Mouse (Mus musculus): ENCODE results near the gene Parp8. TPM values are rescaled to one million over a fixed set of nuclear protein-coding genes. Genes with fewer than 3 reads are reported as not detected.

Gene Parp8
- polyA plus RNA-seq, 2 experiments, result 20.0 to 37.7 TPM

- no peak overlapping the region for H3K27ac ChIP-seq (replicated peaks; ENCODE audit: low read depth, low read length)
- 73% methylated on average over 7 of the region's 7 CpGs for WGBS
- no peaks in the 10 kb centered on the region for H3K9me3 ChIP-seq (ENCODE audit: control insufficient read depth, low read length)
- TF ChIP-seq POLR2A (IDR thresholded peaks at IDR 0.05; ENCODE audit: borderline replicate concordance, extremely low read depth, insufficient read depth, insufficient read length), result no peak
- no peaks in the 10 kb centered on the region for H3K4me1 ChIP-seq (ENCODE audit: control insufficient read depth, insufficient read depth, low read length)
- DNase-seq (ENCODE audit: low spot score) (no peak), ATAC-seq (ENCODE audit: low FRiP score, low read depth) (no peak)
- no peak overlapping the region for H3K4me2 ChIP-seq (replicated peaks; ENCODE audit: low read depth, low read length, severe bottlenecking)
- no peaks in the 10 kb centered on the region for H3K36me3 ChIP-seq (ENCODE audit: control insufficient read depth, insufficient read depth, low read length)
- H3K9ac ChIP-seq (ENCODE audit: low read depth, low read length, severe bottlenecking), result no peak overlapping the region
- no peak overlapping the region for H3K4me3 ChIP-seq (replicated peaks; ENCODE audit: low read length)
- no peaks in the 10 kb centered on the region for H3K27me3 ChIP-seq (ENCODE audit: control insufficient read depth, insufficient read depth, low read length)
Observed at GRCm38 (mm10) chr13:116988208-116988607, 37.1 kb downstream of the Parp8 start.

- no peak overlapping the region for H3K9ac ChIP-seq (ENCODE audit: low read depth, low read length, severe bottlenecking)
- ATAC-seq (ENCODE audit: low FRiP score, low read depth), result no peak
- no peak for DNase-seq (ENCODE audit: low spot score)
- H3K27ac ChIP-seq (replicated peaks; ENCODE audit: low read depth, low read length), result no peak overlapping the region
- no peaks in the 10 kb centered on the region for H3K4me1 ChIP-seq (ENCODE audit: control insufficient read depth, insufficient read depth, low read length)
- no peak overlapping the region for H3K4me3 ChIP-seq (replicated peaks; ENCODE audit: low read length)
- H3K4me2 ChIP-seq (replicated peaks; ENCODE audit: low read depth, low read length, severe bottlenecking), result no peak overlapping the region
- TF ChIP-seq POLR2A (IDR thresholded peaks at IDR 0.05; ENCODE audit: borderline replicate concordance, extremely low read depth, insufficient read depth, insufficient read length), result no peak
- WGBS, result 81% methylated on average over 3 of the region's 3 CpGs
- no peaks in the 10 kb centered on the region for H3K9me3 ChIP-seq (ENCODE audit: control insufficient read depth, low read length)
- H3K36me3 ChIP-seq (ENCODE audit: control insufficient read depth, insufficient read depth, low read length), result no peaks in the 10 kb centered on the region
- H3K27me3 ChIP-seq (ENCODE audit: control insufficient read depth, insufficient read depth, low read length), result no peaks in the 10 kb centered on the region
Observed at GRCm38 (mm10) chr13:116987284-116987683, 38.1 kb downstream of the Parp8 start.

- no peak for DNase-seq (ENCODE audit: low spot score)
Observed at GRCm38 (mm10) chr13:116986658-116987057, 38.7 kb downstream of the Parp8 start.

GRCm38 (mm10) chr13:116974081-116974860 lies 51.1 kb downstream of the Parp8 start:
- Histone ChIP-seq H3K27me3 (ENCODE audit: control insufficient read depth, insufficient read depth, low read length) (no peaks in the 10 kb centered on the region), H3K36me3 (ENCODE audit: control insufficient read depth, insufficient read depth, low read length) (no peaks in the 10 kb centered on the region), H3K9me3 (ENCODE audit: control insufficient read depth, low read length) (no peaks in the 10 kb centered on the region), H3K27ac (replicated peaks; ENCODE audit: low read depth, low read length) (0 out of 2 replicates have a peak overlapping the region, but pooled peaks have one; percentile 52), H3K4me2 (replicated peaks; ENCODE audit: low read depth, low read length, severe bottlenecking) (no peak overlapping the region), H3K9ac (ENCODE audit: low read depth, low read length, severe bottlenecking) (no peak overlapping the region), H3K4me1 (ENCODE audit: control insufficient read depth, insufficient read depth, low read length) (peaks cover 6% of the 10 kb centered on the region; the same call in 1 of the 2 replicates), H3K4me3 (replicated peaks; ENCODE audit: low read length) (no peak overlapping the region)
- TF ChIP-seq POLR2A (IDR thresholded peaks at IDR 0.05; ENCODE audit: borderline replicate concordance, extremely low read depth, insufficient read depth, insufficient read length), result no peak
- 56% methylated on average over 7 of the region's 7 CpGs for WGBS
- no peak for DNase-seq (ENCODE audit: low spot score)
- peak; percentile 45; the same call in 1 of the 2 replicates for ATAC-seq (ENCODE audit: low FRiP score, low read depth)

More at GRCm38 (mm10) chr13:116986658-116987057, 38.7 kb downstream of the Parp8 start:
- no peak overlapping the region for H3K27ac ChIP-seq (replicated peaks; ENCODE audit: low read depth, low read length)
- H3K9ac ChIP-seq (ENCODE audit: low read depth, low read length, severe bottlenecking), result no peak overlapping the region
- ATAC-seq (ENCODE audit: low FRiP score, low read depth), result no peak
- WGBS, result 94% methylated on average over 7 of the region's 7 CpGs
- H3K4me1 ChIP-seq (ENCODE audit: control insufficient read depth, insufficient read depth, low read length), result no peaks in the 10 kb centered on the region
- no peak for TF ChIP-seq POLR2A (IDR thresholded peaks at IDR 0.05; ENCODE audit: borderline replicate concordance, extremely low read depth, insufficient read depth, insufficient read length)
- H3K36me3 ChIP-seq (ENCODE audit: control insufficient read depth, insufficient read depth, low read length), result no peaks in the 10 kb centered on the region
- no peaks in the 10 kb centered on the region for H3K27me3 ChIP-seq (ENCODE audit: control insufficient read depth, insufficient read depth, low read length)
- H3K4me2 ChIP-seq (replicated peaks; ENCODE audit: low read depth, low read length, severe bottlenecking), result no peak overlapping the region
- H3K9me3 ChIP-seq (ENCODE audit: control insufficient read depth, low read length), result no peaks in the 10 kb centered on the region
- H3K4me3 ChIP-seq (replicated peaks; ENCODE audit: low read length), result no peak overlapping the region

GRCm38 (mm10) chr13:116973491-116973890 lies 51.8 kb downstream of the Parp8 start:
- H3K27ac ChIP-seq (replicated peaks; ENCODE audit: low read depth, low read length), result no peak overlapping the region
- H3K4me3 ChIP-seq (replicated peaks; ENCODE audit: low read length), result no peak overlapping the region
- no peaks in the 10 kb centered on the region for H3K9me3 ChIP-seq (ENCODE audit: control insufficient read depth, low read length)
- no peaks in the 10 kb centered on the region for H3K36me3 ChIP-seq (ENCODE audit: control insufficient read depth, insufficient read depth, low read length)
- DNase-seq (ENCODE audit: low spot score), result peak; percentile 22
- no peaks in the 10 kb centered on the region for H3K27me3 ChIP-seq (ENCODE audit: control insufficient read depth, insufficient read depth, low read length)
- peak; percentile 69 for ATAC-seq (ENCODE audit: low FRiP score, low read depth)
- TF ChIP-seq POLR2A (IDR thresholded peaks at IDR 0.05; ENCODE audit: borderline replicate concordance, extremely low read depth, insufficient read depth, insufficient read length), result no peak
- WGBS, result 67% methylated on average over 7 of the region's 7 CpGs
- peaks cover 6% of the 10 kb centered on the region; the same call in 1 of the 2 replicates for H3K4me1 ChIP-seq (ENCODE audit: control insufficient read depth, insufficient read depth, low read length)
- H3K4me2 ChIP-seq (replicated peaks; ENCODE audit: low read depth, low read length, severe bottlenecking), result no peak overlapping the region
- H3K9ac ChIP-seq (ENCODE audit: low read depth, low read length, severe bottlenecking), result no peak overlapping the region

Data from limb, embryonic 14.5 days (tissue).